Mouse (Mus musculus): Measurements from ENCODE around the gene Zfp30.

The Zfp30 gene

GRCm38 (mm10) chr7:29829804-29830203 lies 46.0 kb downstream of the Zfp30 start:
- DNase-seq (ENCODE audit: low read depth, low spot score): no peak

- no peak for DNase-seq (ENCODE audit: low read depth, low spot score)
Measured at GRCm38 (mm10) chr7:29836816-29837215, 53.0 kb downstream of the Zfp30 start.

- DNase-seq (ENCODE audit: low read depth, low spot score): no peak
Measured at GRCm38 (mm10) chr7:29839256-29839655, 55.5 kb downstream of the Zfp30 start.

GRCm38 (mm10) chr7:29842105-29842504 lies 58.3 kb downstream of the Zfp30 start:
- DNase-seq (ENCODE audit: low read depth, low spot score): no peak

Data from c-Kit-negative CD71-positive TER-119-positive erythroid progenitor cells, embryonic 14.5 days (primary cell).